Mouse (Mus musculus) cortical plate, adult 2 months (tissue): ENCODE results near the gene Dtnbp1.

ENCODE experiments used
- CTCF ChIP-seq: fragments of 200-500 bp; IDR thresholded peaks from 2 replicates; pipeline ENCODE4 v1.5.1; 2011; ENCODE audit warnings: mild to moderate bottlenecking, control low read depth, low read length; ENCODE audit not compliant: insufficient read depth; ENCODE audit errors: extremely low read depth
- POLR2A ChIP-seq: fragments of 200-500 bp; IDR thresholded peaks from 2 replicates; pipeline ENCODE4 v1.6.1; 2011; ENCODE audit warnings: mild to moderate bottlenecking, low read length, control low read depth; ENCODE audit not compliant: insufficient read depth; ENCODE audit errors: extremely low read depth

DNA sequence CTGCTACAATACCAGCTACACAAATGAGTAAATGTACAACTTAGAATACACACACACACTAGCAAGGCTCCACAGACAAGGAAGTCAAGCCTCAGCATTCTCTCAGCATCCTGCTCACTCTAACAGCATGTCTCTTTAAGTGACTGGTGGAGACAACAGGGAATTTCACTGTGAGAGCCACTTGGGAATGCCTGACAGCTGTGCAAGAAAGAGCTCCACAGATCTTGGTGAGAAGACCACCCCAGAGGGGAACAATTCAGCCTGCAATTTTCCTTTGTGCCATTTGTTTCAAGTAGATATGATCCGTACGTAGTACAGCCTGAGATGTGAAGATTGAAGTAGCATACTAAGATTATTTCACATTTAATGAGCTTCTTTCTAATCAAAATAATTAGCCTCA is 24.9 kb downstream of the Dtnbp1 start:
- TF ChIP-seq POLR2A (no peak), CTCF (no peak)
